Mouse (Mus musculus) CH12.LX (cell line): Measurements from ENCODE around the gene Ablim1.

Experiments
- CTCF ChIP-seq, 2 experiments: IDR thresholded peaks in 1 of 2; conservative IDR thresholded peaks in 1 of 2; 2 replicates each; pipeline ENCODE4 v1.5.1; 2011 to 2012; ENCODE audit warnings: low read depth in 2 of 2, low read length in 2 of 2, improper control_type of control experiment in 1 of 2, inconsistent platforms in 1 of 2, mild to moderate bottlenecking in 1 of 2, moderate library complexity in 1 of 2
- GABPA ChIP-seq: IDR thresholded peaks from 2 replicates; pipeline ENCODE4 v1.6.1; 2012; ENCODE audit warnings: low read depth, low read length, improper control_type of control experiment, inconsistent platforms; ENCODE audit not compliant: insufficient replicate concordance
- MAX ChIP-seq: IDR thresholded peaks from 2 replicates; pipeline ENCODE4 v1.6.1; 2011; ENCODE audit warnings: low read length, improper control_type of control experiment
- NRF1 ChIP-seq: IDR thresholded peaks from 2 replicates; pipeline ENCODE4 v1.6.1; 2014; ENCODE audit warnings: low read depth, mild to moderate bottlenecking, inconsistent platforms, low read length, improper control_type of control experiment, moderate library complexity
- POLR2A ChIP-seq: IDR thresholded peaks from 2 replicates; pipeline ENCODE4 v1.6.1; 2011; ENCODE audit warnings: low read depth, mild to moderate bottlenecking, improper control_type of control experiment, low read length
- POLR2AphosphoS2 ChIP-seq: IDR thresholded peaks from 2 replicates; pipeline ENCODE4 v1.6.1; 2011; ENCODE audit warnings: low read depth, low read length, improper control_type of control experiment
- SIN3A ChIP-seq: IDR thresholded peaks from 2 replicates; pipeline ENCODE4 v1.6.1; 2012; ENCODE audit warnings: low read length, improper control_type of control experiment, inconsistent platforms
- TBP ChIP-seq: conservative IDR thresholded peaks from 2 replicates; pipeline ENCODE4 v1.6.1; 2011; ENCODE audit warnings: low read depth, low read length, improper control_type of control experiment

DNA sequence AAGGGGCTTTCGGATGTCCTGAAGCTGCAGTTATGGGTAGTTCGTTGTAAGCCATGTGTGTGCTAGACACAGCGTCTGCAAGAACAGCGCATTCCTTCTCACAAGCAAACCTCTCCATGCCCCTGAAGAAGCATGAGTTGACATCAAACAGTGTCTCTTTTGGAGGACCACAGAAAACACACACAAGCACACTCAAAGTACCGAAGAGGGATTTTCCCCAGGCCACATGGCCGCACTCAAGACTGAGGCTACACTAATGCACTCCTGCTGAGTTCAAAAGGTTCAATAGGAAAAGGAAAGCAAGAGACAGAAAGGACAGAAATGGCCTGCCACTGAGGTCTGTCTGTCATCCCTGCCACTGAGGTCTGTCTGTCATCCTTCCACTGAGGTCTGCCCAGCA lies 209.6 kb downstream of the Ablim1 start:
- TF ChIP-seq TBP (no peak), NRF1 (no peak), GABPA (no peak), SIN3A (no peak; the same call in 1 of the 2 replicates), CTCF (conservative IDR thresholded peaks at IDR 0.05 in 1 of 2, IDR thresholded peaks at IDR 0.05 in 1 of 2; ENCODE audit: low read depth in 2 of 2, low read length in 2 of 2) (no peak), POLR2AphosphoS2 (no peak), MAX (peak; percentile 63; the same call in 1 of the 2 replicates), POLR2A (no peak)
